Mouse (Mus musculus) spleen, adult 2 months (tissue): ENCODE measurements around the gene Epb41l1. TPM values are rescaled to one million over a fixed set of nuclear protein-coding genes. Genes with fewer than 3 reads are reported as not detected.

Experiments used
- DNase-seq, 2 experiments: peaks; one replicate each; pipeline versions ENCODE4 v3.0.0 to v3.0.0-alpha.2; 2012 to 2021; ENCODE audit warnings: low spot score in 2 of 2, low read depth in 1 of 2
- H3K27ac ChIP-seq: fragments of 200-500 bp; 2 replicates; pipeline ENCODE4 v1.5.1; 2012; ENCODE audit warnings: low read length, inconsistent platforms; ENCODE audit not compliant: insufficient read depth
- H3K27me3 ChIP-seq: fragments of 200-500 bp; 2 replicates; pipeline ENCODE4 v1.6.1; 2012; ENCODE audit warnings: mild to moderate bottlenecking, moderate library complexity, low read length, inconsistent platforms; ENCODE audit not compliant: control insufficient read depth, insufficient read depth
- H3K36me3 ChIP-seq: fragments of 200-500 bp; 2 replicates; pipeline ENCODE4 v1.6.1; 2012; ENCODE audit warnings: mild to moderate bottlenecking, low read length, inconsistent platforms; ENCODE audit not compliant: control insufficient read depth, insufficient read depth
- H3K4me1 ChIP-seq: fragments of 200-500 bp; 2 replicates; pipeline ENCODE4 v1.6.1; 2011; ENCODE audit warnings: inconsistent platforms; ENCODE audit not compliant: control insufficient read depth, insufficient read depth, insufficient read length
- H3K4me3 ChIP-seq: fragments of 200-500 bp; 2 replicates; pipeline ENCODE4 v1.5.1; 2011; ENCODE audit warnings: mild to moderate bottlenecking, inconsistent platforms; ENCODE audit not compliant: insufficient read depth, insufficient read length; ENCODE audit errors: extremely low read depth
- CTCF ChIP-seq: fragments of 200-500 bp; IDR thresholded peaks from 2 replicates; pipeline ENCODE4 v1.5.1; 2011; ENCODE audit warnings: mild to moderate bottlenecking, inconsistent platforms; ENCODE audit not compliant: insufficient read depth, insufficient read length, insufficient replicate concordance; ENCODE audit errors: extremely low read depth
- POLR2A ChIP-seq: fragments of 200-500 bp; IDR thresholded peaks from 2 replicates; pipeline ENCODE4 v1.6.1; 2011; ENCODE audit warnings: low read depth, low read length, inconsistent platforms
- WGBS: fragments of 180-500 bp; shearing (Covaris S2); methylation state at CpG from one replicate; pipeline ENCODE4 v1.1.7; 2018; 5-methylcytosine and 5-hydroxymethylcytosine counted together
- polyA plus RNA-seq: library from polyadenylated mRNA; depleted of rRNA; stranded (reverse); fragments of >200 nt; gene quantifications from 2 replicates; pipeline ENCODE4 v1.2.3, GENCODE M21; 2012

Gene Epb41l1
- polyA plus RNA-seq, 1 experiment, result 3.2 TPM

- Histone ChIP-seq H3K4me1 (peaks cover 8% of the 10 kb centered on the region), H3K4me3 (no peak overlapping the region), H3K36me3 (no peaks in the 10 kb centered on the region), H3K27ac (no peak overlapping the region), H3K27me3 (peaks cover 6% of the 10 kb centered on the region)
- TF ChIP-seq POLR2A, result no peak
- TF ChIP-seq CTCF, result no peak
- 90% methylated on average over 7 of the region's 7 CpGs for WGBS
- no peak for DNase-seq
Observed at GRCm38 (mm10) chr2:156470938-156471337, 50.2 kb downstream of the Epb41l1 start.

- peaks cover 10% of the 10 kb centered on the region for H3K4me1 ChIP-seq
- TF ChIP-seq POLR2A, result no peak
- no peaks in the 10 kb centered on the region for H3K36me3 ChIP-seq
- no peak overlapping the region for H3K4me3 ChIP-seq
- 90% methylated on average over 8 of the region's 8 CpGs for WGBS
- no peak for DNase-seq
- peaks cover 8% of the 10 kb centered on the region for H3K27me3 ChIP-seq
- H3K27ac ChIP-seq, result no peak overlapping the region
Observed at GRCm38 (mm10) chr2:156472336-156472735, 51.6 kb downstream of the Epb41l1 start.

GRCm38 (mm10) chr2:156473696-156474095 lies 53.0 kb downstream of the Epb41l1 start:
- TF ChIP-seq POLR2A, result no peak
- TF ChIP-seq CTCF, result no peak
- 82% methylated on average over 8 of the region's 8 CpGs for WGBS
- Histone ChIP-seq H3K4me1 (peaks cover 10% of the 10 kb centered on the region), H3K36me3 (no peaks in the 10 kb centered on the region), H3K27ac (no peak overlapping the region), H3K27me3 (peaks cover 11% of the 10 kb centered on the region), H3K4me3 (no peak overlapping the region)
- no peak for DNase-seq

GRCm38 (mm10) chr2:156474111-156474510 lies 53.4 kb downstream of the Epb41l1 start:
- Histone ChIP-seq H3K27me3 (peaks cover 11% of the 10 kb centered on the region), H3K4me3 (no peak overlapping the region), H3K4me1 (peaks cover 10% of the 10 kb centered on the region), H3K36me3 (no peaks in the 10 kb centered on the region), H3K27ac (no peak overlapping the region)
- DNase-seq, result no peak
- TF ChIP-seq CTCF, result no peak
- no peak for TF ChIP-seq POLR2A
- 69% methylated on average over 3 of the region's 3 CpGs for WGBS

GRCm38 (mm10) chr2:156474891-156475284 lies 54.2 kb downstream of the Epb41l1 start:
- TF ChIP-seq POLR2A (no peak), CTCF (no peak)
- Histone ChIP-seq H3K4me1 (peaks cover 10% of the 10 kb centered on the region), H3K36me3 (no peaks in the 10 kb centered on the region), H3K4me3 (peak overlapping the region; percentile 52; the same call in 1 of the 2 replicates), H3K27ac (no peak overlapping the region), H3K27me3 (peaks cover 11% of the 10 kb centered on the region)
- no peak for DNase-seq
- 45% methylated on average over 12 of the region's 12 CpGs for WGBS

GRCm38 (mm10) chr2:156475285-156476110 lies 54.8 kb downstream of the Epb41l1 start:
- Histone ChIP-seq H3K36me3 (no peaks in the 10 kb centered on the region), H3K4me3 (peak overlapping the region; percentile 52), H3K4me1 (peaks cover 10% of the 10 kb centered on the region), H3K27ac (no peak overlapping the region), H3K27me3 (peaks cover 11% of the 10 kb centered on the region)
- TF ChIP-seq CTCF (no peak), POLR2A (no peak)
- 4% methylated on average over 53 of the region's 80 CpGs for WGBS
- DNase-seq, result no peak

GRCm38 (mm10) chr2:156476111-156476747 lies 55.5 kb downstream of the Epb41l1 start:
- 44% methylated on average over 8 of the region's 8 CpGs for WGBS
- no peak overlapping the region for H3K27ac ChIP-seq
- H3K27me3 ChIP-seq, result peaks cover 11% of the 10 kb centered on the region

More at GRCm38 (mm10) chr2:156476111-156476747, 55.5 kb downstream of the Epb41l1 start:
- Histone ChIP-seq H3K4me1 (peaks cover 10% of the 10 kb centered on the region), H3K4me3 (no peak overlapping the region), H3K36me3 (no peaks in the 10 kb centered on the region)
- TF ChIP-seq POLR2A, result no peak
- TF ChIP-seq CTCF, result no peak
- DNase-seq, result no peak
